Mouse (Mus musculus): ENCODE measurements around the gene Pigu. TPM values are rescaled to one million over a fixed set of nuclear protein-coding genes. Genes with fewer than 3 reads are reported as not detected.

Gene Pigu
- polyA plus RNA-seq, 1 experiment = 43.9 TPM

DNA sequence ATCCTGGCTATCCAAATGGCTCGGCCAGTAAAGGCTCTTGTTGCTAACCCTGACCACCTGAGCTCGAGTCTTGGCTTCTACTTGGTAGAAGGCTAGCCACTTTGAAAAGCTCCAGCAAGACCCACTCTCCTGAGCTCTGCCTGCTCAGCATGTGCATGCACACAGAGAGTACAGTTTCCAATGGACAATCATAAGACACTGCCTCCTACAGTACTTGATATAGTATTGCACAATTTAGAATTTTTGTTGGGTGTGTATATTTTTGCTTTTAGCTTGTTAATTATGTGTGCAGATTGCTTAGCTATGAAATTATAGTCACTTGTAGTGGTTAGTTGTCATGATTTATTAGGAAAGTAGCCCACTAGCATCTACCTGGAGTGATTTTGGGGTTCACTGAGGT lies 108.5 kb downstream of the Pigu start:
- Histone ChIP-seq H3K4me3 (ENCODE audit: insufficient read depth, low read length) (no peak overlapping the region), H3K27ac (ENCODE audit: insufficient read depth, low read length) (peak overlapping the region; percentile 90), H3K4me1 (ENCODE audit: control insufficient read depth, insufficient read depth, low read length) (peaks cover 5% of the 10 kb centered on the region)
- TF ChIP-seq CTCF (IDR thresholded peaks at IDR 0.05; ENCODE audit: borderline replicate concordance, insufficient read depth, low read length) = no peak
- TF ChIP-seq POLR2A (IDR thresholded peaks at IDR 0.05; ENCODE audit: low read depth, low read length) = no peak

DNA sequence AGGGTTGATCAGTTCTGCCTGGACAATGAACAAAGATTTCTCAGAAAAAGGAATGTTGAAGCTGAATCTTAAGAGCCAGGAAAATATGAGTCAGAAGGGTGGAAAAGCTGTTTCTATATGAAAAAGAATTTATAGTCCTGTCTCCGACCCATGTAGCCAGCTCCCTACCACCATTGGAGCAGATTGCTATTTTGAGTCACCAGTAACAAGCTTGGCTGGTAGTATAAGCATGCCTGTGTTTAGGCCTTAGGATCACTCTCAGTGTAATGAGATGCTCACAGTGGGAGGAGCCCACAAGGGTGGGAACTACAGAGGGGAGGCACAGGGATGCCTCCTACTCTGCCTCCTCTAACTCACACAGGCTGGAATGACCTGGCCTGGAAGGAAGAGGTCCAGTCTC lies 109.0 kb downstream of the Pigu start:
- Histone ChIP-seq H3K4me3 (ENCODE audit: insufficient read depth, low read length) (no peak overlapping the region), H3K4me1 (ENCODE audit: control insufficient read depth, insufficient read depth, low read length) (peaks cover 5% of the 10 kb centered on the region), H3K27ac (ENCODE audit: insufficient read depth, low read length) (peak overlapping the region; percentile 98)
- peak; percentile 72 for TF ChIP-seq POLR2A (IDR thresholded peaks at IDR 0.05; ENCODE audit: low read depth, low read length)
- TF ChIP-seq CTCF (IDR thresholded peaks at IDR 0.05; ENCODE audit: borderline replicate concordance, insufficient read depth, low read length) = no peak

DNA sequence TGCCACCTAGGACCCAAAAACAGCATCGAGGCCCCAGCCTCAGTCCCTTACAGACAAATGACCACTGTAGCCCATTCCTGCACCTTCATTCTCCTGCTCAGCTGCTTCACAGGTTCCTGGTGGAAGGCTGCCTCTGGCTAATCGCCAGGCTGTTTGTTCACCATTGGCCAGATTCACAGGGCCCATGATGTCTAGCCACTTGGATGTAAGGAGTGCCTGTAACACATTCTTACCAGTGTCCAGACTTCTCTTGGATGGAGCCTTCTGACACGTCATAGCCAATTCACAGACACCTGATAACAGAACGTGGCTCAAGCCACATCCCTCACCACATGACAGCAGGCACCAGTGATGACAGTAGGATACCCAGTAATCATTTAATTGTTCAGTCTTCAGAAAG lies 111.0 kb downstream of the Pigu start:
- TF ChIP-seq POLR2A (IDR thresholded peaks at IDR 0.05; ENCODE audit: low read depth, low read length) (no peak), CTCF (IDR thresholded peaks at IDR 0.05; ENCODE audit: borderline replicate concordance, insufficient read depth, low read length) (no peak)
- peaks cover 11% of the 10 kb centered on the region for H3K4me1 ChIP-seq (ENCODE audit: control insufficient read depth, insufficient read depth, low read length)
- H3K27ac ChIP-seq (ENCODE audit: insufficient read depth, low read length) = no peak overlapping the region
- no peak overlapping the region for H3K4me3 ChIP-seq (ENCODE audit: insufficient read depth, low read length)

DNA sequence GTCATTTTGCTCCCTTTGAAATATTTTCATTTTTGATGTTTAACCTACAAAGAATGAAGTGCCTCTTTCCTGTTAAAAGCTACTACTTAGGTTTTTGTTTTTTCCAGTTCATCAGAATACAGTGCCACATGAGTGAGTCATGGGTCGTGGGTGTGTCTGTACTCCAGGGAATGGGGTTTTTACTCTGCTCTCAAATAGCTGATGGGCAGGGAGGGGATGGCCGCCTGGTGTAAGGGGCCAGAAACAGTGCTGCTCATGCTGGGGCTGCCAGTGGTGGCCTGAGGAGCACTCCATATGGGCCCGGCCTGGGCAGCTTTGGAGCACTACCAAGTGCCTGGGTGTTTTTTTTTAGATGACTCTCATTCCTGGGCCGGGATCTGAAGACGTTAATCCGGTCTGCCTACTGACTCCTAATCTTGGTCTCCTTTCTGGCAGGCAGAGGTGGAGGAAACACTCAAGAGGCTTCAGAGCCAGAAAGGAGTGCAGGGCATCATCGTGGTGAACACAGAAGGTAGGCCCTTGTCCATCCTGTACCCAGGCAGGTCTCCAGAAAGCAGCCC lies 114.9 kb downstream of the Pigu start:
- Histone ChIP-seq H3K27ac (ENCODE audit: insufficient read depth, low read length) (peak overlapping the region; percentile 90), H3K4me1 (ENCODE audit: control insufficient read depth, insufficient read depth, low read length) (peaks cover 6% of the 10 kb centered on the region), H3K4me3 (ENCODE audit: insufficient read depth, low read length) (no peak overlapping the region)
- TF ChIP-seq CTCF (IDR thresholded peaks at IDR 0.05; ENCODE audit: borderline replicate concordance, insufficient read depth, low read length) (no peak), POLR2A (IDR thresholded peaks at IDR 0.05; ENCODE audit: low read depth, low read length) (no peak; the same call in 1 of the 2 replicates)

DNA sequence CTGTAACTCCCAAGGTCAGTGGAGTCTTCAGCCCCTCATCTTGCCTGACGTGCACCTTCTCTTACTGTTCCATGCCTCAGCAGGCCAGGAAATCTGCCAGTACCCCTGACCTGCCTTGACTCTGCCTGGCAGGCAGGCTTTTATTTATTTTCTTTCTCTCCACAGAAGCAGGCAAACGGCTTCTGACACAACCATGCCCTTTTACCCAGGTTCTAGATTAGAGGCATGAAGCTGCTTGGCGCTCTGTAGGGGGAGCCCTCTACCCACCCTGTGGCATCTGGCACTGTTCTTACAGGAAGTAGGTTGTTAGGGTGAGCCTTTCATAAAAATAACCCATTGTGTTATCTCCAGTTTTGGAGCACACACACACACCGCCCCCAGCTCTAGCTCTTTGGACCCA lies 116.3 kb downstream of the Pigu start:
- peaks cover 6% of the 10 kb centered on the region for H3K4me1 ChIP-seq (ENCODE audit: control insufficient read depth, insufficient read depth, low read length)
- no peak overlapping the region for H3K4me3 ChIP-seq (ENCODE audit: insufficient read depth, low read length)
- peak overlapping the region; percentile 90; the same call in 1 of the 2 replicates for H3K27ac ChIP-seq (ENCODE audit: insufficient read depth, low read length)
- TF ChIP-seq POLR2A (IDR thresholded peaks at IDR 0.05; ENCODE audit: low read depth, low read length) (no peak), CTCF (IDR thresholded peaks at IDR 0.05; ENCODE audit: borderline replicate concordance, insufficient read depth, low read length) (no peak)

DNA sequence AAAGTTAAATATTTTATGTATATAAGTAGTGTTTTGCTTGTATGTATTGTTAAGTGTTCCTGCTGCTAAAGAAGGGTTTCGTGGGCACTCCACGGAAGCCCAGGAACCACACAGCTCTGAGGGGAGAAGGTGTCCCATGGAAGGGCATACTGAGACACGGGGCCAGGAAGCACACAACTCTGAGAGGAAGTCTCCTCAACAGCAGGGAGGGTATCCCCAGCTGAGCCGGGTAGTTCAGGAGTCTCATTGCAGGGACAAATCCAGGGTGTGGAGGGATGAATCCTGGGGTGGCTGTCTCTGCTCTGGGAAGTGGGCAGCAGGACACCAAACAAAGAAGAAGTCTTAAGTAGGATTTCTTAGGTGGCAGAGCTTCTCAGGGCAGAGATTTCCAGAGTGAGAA lies 120.0 kb downstream of the Pigu start:
- TF ChIP-seq CTCF (IDR thresholded peaks at IDR 0.05; ENCODE audit: borderline replicate concordance, insufficient read depth, low read length) (no peak), POLR2A (IDR thresholded peaks at IDR 0.05; ENCODE audit: low read depth, low read length) (no peak; the same call in none of the 2 replicates)
- Histone ChIP-seq H3K27ac (ENCODE audit: insufficient read depth, low read length) (no peak overlapping the region; the same call in 1 of the 2 replicates), H3K4me3 (ENCODE audit: insufficient read depth, low read length) (peak overlapping the region; percentile 90), H3K4me1 (ENCODE audit: control insufficient read depth, insufficient read depth, low read length) (no peaks in the 10 kb centered on the region; the same call in 1 of the 2 replicates)

DNA sequence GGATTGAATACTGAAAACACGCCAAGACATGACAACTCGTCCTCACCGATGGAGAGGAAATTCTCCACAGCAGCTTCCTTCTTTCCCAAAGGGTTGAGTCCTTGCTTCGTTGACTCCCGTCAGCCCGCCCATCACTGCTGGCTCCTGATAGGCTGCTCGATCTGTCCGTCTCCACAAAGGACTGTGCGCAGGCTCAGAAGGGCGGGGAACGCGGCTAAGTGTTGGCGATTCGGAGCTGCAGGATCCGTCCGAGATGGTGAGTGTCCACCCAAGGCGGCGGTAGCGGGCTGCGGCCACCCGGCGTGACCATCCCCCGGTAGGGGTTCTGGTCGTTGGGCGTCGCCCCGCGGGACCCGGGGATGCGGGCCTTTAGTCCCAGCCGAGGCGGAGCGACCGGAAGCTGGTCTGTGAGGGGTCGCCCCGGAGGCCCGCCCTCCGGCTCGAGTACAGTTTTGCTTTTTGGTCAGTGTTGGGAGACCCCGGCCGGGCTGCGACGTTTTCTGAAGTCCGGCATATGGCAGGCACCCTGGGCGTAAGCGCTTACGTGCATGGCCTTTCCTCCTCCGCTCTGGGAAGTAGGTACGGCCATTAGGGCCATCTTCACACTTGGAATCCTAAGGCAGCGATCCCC lies 120.8 kb downstream of the Pigu start, which contains the start of gene Dynlrb1:
Dynlrb1 (plus strand) TSS at position 172 of the 631 bp plus-strand sequence.
- TF ChIP-seq CTCF (IDR thresholded peaks at IDR 0.05; ENCODE audit: borderline replicate concordance, insufficient read depth, low read length) (no peak), POLR2A (IDR thresholded peaks at IDR 0.05; ENCODE audit: low read depth, low read length) (peak; percentile 89)
- Histone ChIP-seq H3K4me1 (ENCODE audit: control insufficient read depth, insufficient read depth, low read length) (no peaks in the 10 kb centered on the region; the same call in 1 of the 2 replicates), H3K4me3 (ENCODE audit: insufficient read depth, low read length) (peak within 1 kb of the TSS; percentile 90), H3K27ac (ENCODE audit: insufficient read depth, low read length) (peak within 1 kb of the TSS; percentile 78)

DNA sequence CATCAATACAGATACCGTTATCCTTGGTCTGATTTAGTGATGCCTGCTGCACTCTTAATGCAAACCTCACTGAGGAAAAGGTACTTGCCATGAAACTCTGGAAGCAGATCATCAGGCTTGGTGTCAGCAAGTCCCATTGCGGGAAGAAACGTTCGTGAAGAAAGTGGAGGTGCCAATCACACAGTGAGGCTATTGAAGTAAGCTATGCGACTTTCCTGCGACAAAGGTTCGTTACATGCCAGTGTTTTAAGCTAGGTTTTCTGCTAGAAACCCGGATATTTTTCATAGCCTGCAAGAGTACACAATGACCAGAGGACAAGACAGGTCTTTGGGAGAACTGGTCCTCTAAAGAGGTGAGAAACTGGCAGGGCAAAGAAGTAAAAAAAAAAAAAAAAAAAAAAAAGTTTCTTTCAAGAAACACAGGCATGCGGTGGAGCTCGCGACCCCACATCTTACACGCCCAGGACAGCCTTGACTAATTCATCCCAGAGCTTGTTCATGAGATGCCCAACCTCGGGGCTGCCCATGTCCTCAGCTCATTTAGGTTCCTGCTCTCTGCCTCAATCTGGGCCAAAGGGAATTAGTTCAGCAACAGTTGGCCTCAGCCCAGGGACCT lies 121.4 kb downstream of the Pigu start:
- TF ChIP-seq POLR2A (IDR thresholded peaks at IDR 0.05; ENCODE audit: low read depth, low read length) (no peak; the same call in 1 of the 2 replicates), CTCF (IDR thresholded peaks at IDR 0.05; ENCODE audit: borderline replicate concordance, insufficient read depth, low read length) (no peak)
- Histone ChIP-seq H3K4me3 (ENCODE audit: insufficient read depth, low read length) (peak overlapping the region; percentile 55), H3K27ac (ENCODE audit: insufficient read depth, low read length) (peak overlapping the region; percentile 78), H3K4me1 (ENCODE audit: control insufficient read depth, insufficient read depth, low read length) (no peaks in the 10 kb centered on the region; the same call in 1 of the 2 replicates)

Other genes with a start within 250 kb of the Pigu start
- gene Itch, start 223.9 kb downstream of the Pigu start, polyA plus RNA-seq (2011; ENCODE audit: insufficient read length, low read depth, missing spikeins) = 62.4 and 73.3 TPM in 2 replicates
- gene Dynlrb1, start 120.9 kb downstream of the Pigu start, polyA plus RNA-seq (2011; ENCODE audit: insufficient read length, low read depth, missing spikeins) = 498 and 600 TPM in 2 replicates
- gene Map1lc3a, start 81.1 kb downstream of the Pigu start, polyA plus RNA-seq (2011; ENCODE audit: insufficient read length, low read depth, missing spikeins) = 134 and 137 TPM in 2 replicates
- 73.2 and 77.7 TPM in 2 replicates for gene Trp53inp2, start 23.6 kb upstream of the Pigu start, polyA plus RNA-seq (2011; ENCODE audit: insufficient read length, low read depth, missing spikeins)
- gene Ncoa6, start 116.5 kb upstream of the Pigu start, polyA plus RNA-seq (2011; ENCODE audit: insufficient read length, low read depth, missing spikeins) = 44.7 and 44.8 TPM in 2 replicates
- 7.1 and 10.1 TPM in 2 replicates for gene Acss2, start 160.5 kb upstream of the Pigu start, polyA plus RNA-seq (2011; ENCODE audit: insufficient read length, low read depth, missing spikeins)
- 10.8 and 11.0 TPM in 2 replicates for gene Ggt7, start 160.8 kb upstream of the Pigu start, polyA plus RNA-seq (2011; ENCODE audit: insufficient read length, low read depth, missing spikeins)
- gene Gss, start 235.4 kb upstream of the Pigu start, polyA plus RNA-seq (2011; ENCODE audit: insufficient read length, low read depth, missing spikeins) = 23.4 and 37.7 TPM in 2 replicates

All from embryonic fibroblast, embryonic 13.5 days (primary cell).